Mouse (Mus musculus) neural tube, embryonic 10.5 days (tissue): Measurements from ENCODE around the gene Unc13a.

Source experiments
- DNase-seq: peaks from one replicate; pipeline ENCODE4 v3.0.0-alpha.2; 2017; ENCODE audit warnings: low spot score; ENCODE audit errors: extremely low spot score

Gene Unc13a

DNA sequence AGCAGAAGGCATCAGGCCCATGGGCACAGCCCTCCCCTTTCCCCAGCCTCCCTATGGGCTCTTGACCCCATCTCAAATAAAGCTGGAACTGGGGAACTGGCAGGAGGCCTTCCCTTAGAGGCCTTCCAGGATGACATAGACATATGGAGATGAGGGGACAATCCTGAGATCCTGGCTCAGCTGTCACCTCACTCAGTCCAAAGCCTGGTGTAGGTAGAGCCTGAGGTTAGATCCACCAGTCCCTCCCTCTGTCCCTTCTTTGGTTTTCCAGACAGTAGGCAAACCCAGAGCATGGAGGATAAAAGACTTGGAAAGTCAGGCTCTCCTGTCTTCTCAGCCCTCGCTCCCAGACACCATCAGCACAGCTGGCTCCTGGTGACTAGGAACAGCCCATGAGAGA is 4.7 kb downstream of the Unc13a start:
- no peak for DNase-seq

DNA sequence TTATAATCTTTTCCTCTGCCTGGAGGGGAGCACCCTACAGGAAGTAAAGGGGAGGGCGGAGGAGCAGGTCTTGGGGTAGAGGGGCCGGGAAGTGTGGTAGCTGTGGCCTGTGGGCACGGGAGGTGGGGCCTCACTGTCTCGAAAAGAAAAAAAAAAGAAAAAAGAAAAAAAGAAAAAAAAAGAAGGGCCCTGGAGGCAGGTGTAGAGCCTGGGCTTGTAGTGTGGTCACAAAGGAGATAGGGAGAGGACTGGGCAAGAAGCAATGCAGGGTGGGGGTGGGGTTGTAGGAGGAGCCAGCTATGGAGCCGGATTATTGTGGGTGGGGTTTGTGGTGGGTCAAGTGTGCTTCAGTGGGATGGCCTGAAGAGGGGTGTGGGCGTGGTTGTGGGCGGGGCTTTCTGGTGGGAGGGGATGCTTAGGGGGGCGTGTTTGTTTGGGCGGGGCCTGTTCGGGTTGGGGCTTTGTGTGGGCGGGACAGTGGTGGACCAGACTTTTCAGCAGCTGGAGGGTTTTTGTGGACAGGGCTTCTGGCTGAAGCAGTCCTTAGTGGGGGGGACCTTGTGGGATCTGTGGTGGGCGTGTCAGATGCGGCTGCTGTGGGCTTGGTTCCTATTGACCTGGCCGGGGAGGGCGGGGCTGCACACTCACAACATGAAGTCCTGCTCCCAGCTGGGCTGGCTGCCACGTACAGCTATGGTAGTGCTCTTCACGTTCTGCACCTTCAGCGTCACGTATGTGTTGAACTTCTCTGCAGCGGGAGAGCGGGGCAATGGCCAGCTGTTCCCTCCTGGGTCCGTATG is 6.0 kb downstream of the Unc13a start:
- DNase-seq = peak; percentile 89

DNA sequence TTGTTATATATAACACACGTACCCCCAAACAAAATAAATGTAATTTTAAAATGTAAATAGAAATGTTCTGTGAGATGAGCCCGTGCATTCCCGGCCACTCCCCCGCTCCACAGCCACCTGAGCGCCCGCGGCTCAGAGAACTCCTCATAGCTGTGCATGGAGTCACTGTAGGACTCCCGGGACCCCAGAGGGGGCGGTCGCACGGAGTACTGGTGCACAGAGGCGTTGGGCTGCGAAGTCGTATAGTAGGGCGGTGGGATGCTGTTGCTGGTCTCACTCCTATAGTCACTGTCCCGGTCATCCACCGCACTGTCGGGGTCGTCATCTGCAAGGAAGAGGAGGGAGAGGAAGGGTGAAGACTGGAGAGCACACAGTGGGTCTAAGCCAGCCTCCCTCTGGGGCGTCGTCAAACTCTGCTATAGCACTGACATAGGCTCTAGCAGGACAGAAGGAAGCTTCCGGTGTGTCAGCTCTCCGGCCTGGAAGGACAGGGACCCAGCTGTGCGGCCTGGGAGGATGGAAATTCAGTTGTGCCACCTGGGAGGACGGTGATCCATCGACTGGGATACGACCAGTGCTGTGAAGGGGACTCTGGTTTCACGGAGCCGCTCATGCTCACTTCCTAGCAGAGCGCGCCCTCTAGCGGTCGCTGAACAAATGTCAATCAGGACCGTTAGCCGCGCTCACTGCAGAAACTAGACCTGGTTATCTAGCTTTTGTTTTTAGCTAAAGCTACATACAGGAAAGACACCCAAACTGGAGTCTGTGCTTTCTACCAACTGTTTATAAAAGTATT is 11.0 kb downstream of the Unc13a start:
- DNase-seq = peak; percentile 90

DNA sequence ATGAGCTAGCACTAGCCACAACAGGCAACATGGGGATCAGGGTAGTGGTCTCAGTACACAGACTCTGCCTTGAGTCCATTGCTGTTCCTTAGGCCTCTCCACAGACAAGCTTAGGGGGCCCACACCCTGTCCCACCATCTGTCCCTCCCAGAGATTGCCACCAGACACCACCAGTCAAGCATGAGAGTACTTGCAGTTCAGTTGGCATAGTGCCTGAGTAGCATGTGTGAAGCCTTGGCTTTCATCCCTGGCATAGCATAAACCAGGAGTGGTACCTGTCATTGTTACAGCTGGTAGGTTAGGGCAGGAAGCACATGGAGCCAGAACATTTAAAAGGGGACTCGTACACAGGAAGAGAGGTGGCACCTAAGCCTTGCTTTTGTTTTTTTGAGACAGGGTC is 11.8 kb downstream of the Unc13a start:
- no peak for DNase-seq

DNA sequence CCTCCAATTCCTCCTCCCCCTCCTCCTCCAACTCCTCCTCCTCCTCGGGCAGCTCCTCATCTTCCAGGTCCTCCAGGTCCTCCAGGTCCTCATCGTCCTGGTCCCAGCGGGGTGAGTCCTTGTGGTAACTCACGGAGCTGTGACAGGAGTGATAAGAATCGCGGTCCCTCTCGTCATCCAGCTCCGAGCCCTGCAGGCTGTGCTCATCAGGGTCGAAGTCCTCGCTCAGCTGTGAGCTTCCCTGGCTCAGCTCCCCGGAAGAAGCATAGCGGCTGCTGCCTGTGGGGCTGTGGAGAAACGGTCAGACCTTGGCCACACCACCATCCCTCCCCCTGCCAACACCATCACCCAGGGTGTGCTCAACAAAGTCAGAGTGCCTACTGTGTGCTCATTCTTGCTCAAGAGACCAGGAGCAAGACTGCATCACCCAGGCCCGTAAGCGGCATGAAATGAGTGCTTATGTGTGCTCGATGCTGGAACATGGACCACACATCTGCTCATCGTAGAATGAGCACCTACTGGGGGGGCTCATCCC is 13.0 kb downstream of the Unc13a start:
- no peak for DNase-seq

DNA sequence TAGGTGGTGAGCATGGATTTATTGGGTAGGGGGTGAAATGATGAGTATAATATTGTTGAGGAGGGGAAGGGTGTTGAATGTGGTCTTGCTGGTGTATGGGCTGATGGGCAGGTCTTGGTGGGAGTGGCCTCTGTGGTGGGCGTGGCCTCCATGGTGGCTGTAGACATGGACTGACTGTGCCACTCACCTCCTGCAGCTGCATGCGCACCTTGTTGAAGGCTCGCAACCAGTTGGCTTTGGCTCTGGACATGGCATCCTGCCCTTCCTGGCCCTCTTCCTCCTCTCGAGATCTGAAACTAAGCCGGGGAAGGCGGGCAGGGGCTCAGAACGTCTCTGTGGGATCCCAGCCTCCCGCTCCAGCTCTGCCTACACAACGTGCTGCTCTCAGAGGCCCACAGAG is 13.7 kb downstream of the Unc13a start:
- no peak for DNase-seq

DNA sequence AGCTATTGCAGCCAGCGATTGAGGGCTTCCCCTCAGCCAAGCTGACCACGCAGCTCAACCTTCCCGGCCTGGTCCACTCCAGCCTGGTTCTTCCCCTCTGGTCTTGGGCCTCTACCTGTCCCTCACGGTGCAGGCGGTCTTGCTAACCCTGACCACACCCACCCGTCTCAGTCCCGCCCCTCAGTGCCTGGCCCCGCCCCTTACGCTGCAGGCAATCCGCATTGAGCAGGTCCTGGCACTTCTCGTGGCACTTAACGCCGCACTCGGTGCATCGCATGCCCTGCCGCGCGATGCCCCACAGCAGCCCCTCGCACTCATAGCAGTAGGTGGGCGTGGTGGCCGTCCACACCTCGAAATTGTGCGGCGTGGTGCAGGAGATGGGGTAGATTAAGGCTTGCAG is 17.0 kb downstream of the Unc13a start:
- no peak for DNase-seq

- DNase-seq = no peak
Measured at GRCm38 (mm10) chr8:71645510-71645909, 26.0 kb downstream of the Unc13a start.

- no peak for DNase-seq
Measured at GRCm38 (mm10) chr8:71639318-71639717, 32.2 kb downstream of the Unc13a start.

GRCm38 (mm10) chr8:71638321-71638720 is 33.2 kb downstream of the Unc13a start:
- no peak for DNase-seq

DNA sequence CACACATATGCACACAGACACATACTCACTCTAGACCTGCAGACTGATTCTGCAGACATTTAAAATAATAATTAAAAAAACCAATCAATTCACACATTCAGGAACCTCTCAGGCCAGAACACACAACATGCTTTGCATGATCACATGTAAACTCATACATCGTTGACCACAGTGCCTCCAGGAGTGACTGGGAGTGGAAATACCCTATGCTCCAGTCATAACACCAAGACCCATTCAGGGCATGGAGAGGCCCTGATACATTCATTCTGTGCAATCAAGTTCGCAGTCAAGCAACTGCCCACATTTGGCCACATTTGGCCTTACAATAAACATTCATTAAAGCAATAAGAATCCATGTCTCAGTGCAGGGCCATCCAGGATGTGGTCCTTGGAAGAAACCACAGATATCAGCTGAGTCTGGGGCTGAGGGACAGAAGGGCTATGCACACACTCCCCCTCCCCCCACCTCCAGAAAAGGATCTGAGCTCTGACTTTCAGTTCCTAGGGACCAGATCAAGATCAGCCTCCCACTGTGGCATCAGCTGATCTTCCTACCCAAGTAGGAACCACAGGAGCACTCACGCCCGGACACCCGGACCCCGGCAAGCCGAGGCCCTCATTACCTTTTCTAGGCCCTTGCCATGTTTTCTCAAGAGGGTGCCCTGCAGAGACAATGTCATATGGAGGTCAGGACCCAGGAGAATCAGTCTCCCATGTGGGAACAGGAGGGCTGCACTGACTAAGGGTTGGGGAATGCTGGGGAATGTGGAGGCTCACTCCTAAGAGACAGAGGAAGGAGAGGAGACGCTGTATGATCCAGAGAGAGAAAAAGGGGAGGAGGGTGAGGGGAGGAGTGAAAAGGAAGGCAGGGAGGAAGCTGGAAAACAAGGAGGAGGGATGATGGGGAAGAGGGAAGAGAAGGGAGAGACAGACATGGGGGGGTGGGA is 34.1 kb downstream of the Unc13a start:
- no peak for DNase-seq

GRCm38 (mm10) chr8:71633981-71634667 is 37.4 kb downstream of the Unc13a start:
- DNase-seq = peak; percentile 63

GRCm38 (mm10) chr8:71633164-71633563 is 38.4 kb downstream of the Unc13a start:
- no peak for DNase-seq

DNA sequence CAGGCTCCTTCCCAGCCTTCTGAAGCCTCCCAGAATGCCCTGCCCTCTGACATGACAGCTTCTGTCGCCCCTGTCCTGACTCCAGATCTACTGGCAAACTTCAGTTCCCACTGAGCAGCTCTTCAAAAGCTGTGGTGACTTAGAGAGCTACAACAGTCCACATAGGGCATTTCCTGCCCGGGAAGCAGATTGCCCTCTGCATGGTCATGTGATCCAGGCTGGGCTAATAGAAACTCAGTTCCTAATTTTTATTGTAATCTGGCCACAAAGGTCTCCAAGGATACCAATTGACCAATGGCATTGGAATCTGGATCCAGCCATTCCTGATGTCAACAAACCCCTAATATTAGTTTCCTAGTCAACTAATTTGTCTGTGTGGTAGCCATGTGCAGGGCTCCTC is 39.7 kb downstream of the Unc13a start:
- no peak for DNase-seq

- no peak for DNase-seq
Measured at GRCm38 (mm10) chr8:71630761-71631160, 40.8 kb downstream of the Unc13a start.

DNA sequence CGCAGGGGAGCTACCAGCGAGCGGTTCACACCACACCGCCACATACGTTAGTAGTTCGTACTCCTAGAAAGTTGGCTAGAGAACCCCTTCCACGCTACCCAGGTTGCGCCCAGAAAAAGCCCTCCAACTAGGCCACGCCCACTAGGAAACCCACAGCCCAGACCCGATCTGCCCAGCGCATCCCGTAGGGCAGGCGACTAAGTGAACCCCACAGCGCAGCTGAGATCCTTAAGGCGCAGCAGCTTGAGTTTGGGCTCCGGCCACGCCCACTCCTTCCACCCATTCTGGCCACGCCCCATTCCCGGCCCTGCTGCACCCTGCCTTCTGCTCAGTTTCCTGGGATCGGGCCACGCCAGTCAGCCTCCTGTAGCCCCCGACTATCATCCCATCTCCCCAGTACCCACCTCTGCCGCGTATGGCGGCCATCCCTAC is 41.8 kb downstream of the Unc13a start:
- no peak for DNase-seq

GRCm38 (mm10) chr8:71629096-71629697 is 42.4 kb downstream of the Unc13a start:
- DNase-seq = peak; percentile 95

DNA sequence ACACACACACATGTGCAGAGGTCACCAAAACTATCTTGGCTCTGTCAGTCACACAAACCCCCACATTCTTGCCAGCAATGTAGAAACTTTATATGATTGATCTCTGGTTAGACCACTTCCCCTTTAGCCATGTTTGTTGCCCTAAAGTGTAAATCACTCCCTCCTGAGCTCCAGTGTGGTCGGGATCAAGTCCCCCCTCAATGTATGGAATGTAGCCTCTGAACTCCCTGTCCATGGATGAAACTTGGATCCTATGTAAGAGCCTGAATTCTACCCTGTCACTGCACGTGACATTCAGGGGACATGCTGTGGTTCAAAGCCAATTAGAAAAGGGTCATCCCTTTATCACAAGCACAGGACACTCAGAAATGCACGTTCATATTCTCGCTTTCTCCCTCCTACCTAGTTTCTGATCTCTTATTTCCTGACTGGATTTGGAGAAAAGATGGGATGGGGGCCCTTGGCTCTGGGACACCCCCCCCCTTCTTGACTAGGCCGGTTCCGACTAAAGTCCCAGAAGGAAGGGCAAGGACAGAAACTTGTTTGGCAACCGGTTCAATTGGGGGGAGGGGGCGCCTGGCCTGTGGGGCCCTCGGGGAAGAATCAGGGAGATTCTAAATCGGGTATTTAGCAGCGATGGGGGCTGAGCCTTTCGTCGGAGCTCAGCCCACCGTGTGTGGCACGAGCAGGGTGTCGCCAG is 43.0 kb downstream of the Unc13a start:
- no peak for DNase-seq

DNA sequence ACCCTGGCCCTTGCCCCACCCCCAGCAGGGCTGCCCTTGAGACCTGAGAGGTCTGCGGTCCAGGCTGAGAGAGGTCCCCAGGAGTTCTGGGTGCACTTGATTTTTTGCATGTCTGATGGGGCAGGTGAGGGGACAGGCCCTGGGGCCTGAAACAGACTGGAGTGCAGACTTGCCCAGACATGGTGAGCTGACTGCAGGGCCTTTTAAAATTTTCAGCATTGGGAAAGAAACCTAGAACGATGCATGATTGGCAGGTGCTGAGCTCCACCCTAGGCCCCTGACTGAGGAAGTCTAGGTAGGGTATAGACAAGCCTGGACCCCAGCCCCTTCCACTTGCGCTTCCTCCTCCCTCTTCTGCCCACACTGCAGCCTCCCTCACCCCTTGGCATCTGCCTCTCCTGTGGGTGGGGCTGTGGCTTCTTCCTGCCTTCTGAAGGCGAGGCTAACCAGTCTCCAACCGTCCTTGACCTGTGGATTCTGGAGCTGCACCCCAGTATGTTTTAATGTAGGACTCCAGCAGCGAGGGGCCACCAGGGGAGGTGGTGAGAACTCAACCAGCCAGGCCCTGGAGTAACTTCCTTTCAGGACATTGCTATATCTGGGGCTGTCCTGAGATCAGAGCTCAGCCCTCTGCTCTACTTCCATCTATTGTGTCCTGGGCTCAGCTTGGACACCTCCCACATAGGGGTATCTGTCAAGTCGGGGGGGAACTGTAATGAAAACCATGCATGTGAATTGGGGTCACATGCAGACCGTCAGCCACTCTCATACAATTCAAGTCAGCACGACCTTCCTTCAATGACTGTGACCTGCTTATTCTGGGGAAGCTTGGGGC is 44.1 kb downstream of the Unc13a start:
- no peak for DNase-seq
